Mouse (Mus musculus): ENCODE measurements around the gene Sox5.

- TF ChIP-seq POLR2A (IDR thresholded peaks at IDR 0.05; ENCODE audit: low read depth, low read length) (no peak), CTCF (IDR thresholded peaks at IDR 0.05; ENCODE audit: extremely low read depth, insufficient read length, insufficient replicate concordance, low read depth, low read length) (no peak)
Observed at GRCm38 (mm10) chr6:143987548-143987947, 794.2 kb downstream of the Sox5 start.

Data from small intestine, adult 2 months (tissue).